Mouse (Mus musculus) lung, postnatal 14 days (tissue): ENCODE data around the gene Lrif1.
"Not testable (repeated sequence)": the region's sequence is repeated elsewhere in the genome, so short reads cannot be mapped to it uniquely, and the experiment has no call there.

Experiments used
- DNase-seq: peaks from one replicate; pipeline ENCODE4 v3.0.0; 2021

The Lrif1 gene

DNA sequence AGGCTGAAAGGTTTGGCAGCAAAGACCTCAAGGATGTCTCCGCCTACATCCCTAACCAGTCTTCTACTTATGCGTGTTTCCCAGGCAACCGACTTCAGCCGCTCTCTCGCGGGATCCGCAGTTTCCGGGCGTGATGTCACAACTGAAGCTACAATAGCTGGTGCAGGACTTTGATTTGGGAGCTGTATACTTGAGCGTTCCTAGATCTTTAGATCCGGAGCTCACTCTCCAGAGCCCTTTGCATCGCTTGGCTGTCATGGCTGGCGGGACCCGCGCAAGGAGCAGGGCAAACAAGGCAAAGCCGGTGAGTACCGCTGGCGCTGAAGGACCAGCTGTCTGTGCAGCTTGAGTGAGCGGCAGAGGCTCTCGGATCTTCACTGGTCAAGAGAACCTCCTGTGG lies at the start of gene Lrif1:
Gene Lrif1, plus strand, starts transcription at position 158 of the 400 bp plus-strand sequence.
- peak; percentile 47 for DNase-seq

DNA sequence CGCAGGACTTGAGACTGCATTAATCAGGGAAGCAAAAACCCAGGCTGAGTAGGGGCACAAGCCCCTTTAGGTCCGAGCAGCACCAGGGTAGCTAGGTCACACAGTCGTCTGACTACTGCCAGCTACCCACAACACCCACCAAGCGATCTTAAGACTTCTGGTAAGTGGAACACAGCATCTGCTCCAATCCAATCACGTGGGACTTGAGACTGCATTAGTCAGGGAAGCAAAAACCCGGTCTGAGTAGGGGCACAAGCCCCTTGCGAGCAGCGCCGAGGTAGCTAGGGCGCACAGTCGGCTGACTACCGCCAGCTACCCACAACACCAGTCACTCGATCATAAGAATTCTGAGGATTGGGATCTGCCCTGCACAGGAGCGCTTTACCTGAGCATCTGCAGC lies 12.0 kb upstream of the Lrif1 start:
- not testable (repeated sequence) for DNase-seq

DNA sequence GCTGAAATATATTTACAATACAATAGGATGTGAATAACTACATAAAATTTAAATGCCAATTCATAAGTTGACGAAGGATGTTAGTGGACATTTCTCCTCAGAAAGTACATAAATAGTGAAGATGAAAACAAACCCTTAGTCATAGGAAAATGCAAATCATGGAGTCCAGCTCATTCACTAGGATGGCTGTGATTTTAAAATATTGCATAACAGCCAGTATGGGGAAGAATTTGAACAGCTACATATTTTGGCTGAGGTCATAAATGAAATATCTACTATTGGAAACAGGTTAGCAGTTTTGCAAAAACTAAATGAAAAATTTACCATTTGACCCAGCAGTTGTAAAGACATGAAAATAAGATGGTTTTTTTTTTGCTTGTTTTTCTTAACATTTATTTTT lies 594 bp downstream of the Lrif1 start:
- no peak for DNase-seq

DNA sequence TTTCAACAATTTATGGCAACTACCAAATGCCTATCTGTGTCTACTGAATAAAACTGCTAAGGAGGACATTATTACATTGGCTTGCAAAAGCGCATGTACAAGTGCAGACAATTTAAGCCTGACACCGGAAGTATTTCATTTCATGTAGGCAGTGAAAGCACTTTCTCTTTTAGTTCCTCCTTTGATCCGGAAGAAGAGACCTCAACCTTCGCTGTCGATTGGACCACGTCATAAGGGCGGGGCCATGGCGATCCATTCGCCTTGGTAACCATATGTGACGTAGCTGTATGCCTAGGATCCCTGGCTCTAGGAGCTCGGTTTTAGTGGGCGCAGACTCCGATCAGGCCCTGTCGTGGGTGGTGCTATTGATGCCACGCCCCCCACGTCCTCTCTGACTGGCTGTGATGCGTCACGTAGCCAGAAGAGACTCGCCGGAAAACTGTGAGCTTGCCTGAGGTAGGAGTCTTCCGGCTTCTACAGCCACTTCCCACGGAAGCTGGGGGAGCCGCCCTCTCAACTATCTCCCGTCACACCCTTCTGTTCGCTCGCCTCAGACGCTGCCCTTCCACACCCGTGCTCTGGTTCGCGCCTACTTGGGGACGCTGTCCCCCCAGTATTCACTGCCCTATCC lies 36.7 kb downstream of the Lrif1 start:
- DNase-seq: peak; percentile 95

DNA sequence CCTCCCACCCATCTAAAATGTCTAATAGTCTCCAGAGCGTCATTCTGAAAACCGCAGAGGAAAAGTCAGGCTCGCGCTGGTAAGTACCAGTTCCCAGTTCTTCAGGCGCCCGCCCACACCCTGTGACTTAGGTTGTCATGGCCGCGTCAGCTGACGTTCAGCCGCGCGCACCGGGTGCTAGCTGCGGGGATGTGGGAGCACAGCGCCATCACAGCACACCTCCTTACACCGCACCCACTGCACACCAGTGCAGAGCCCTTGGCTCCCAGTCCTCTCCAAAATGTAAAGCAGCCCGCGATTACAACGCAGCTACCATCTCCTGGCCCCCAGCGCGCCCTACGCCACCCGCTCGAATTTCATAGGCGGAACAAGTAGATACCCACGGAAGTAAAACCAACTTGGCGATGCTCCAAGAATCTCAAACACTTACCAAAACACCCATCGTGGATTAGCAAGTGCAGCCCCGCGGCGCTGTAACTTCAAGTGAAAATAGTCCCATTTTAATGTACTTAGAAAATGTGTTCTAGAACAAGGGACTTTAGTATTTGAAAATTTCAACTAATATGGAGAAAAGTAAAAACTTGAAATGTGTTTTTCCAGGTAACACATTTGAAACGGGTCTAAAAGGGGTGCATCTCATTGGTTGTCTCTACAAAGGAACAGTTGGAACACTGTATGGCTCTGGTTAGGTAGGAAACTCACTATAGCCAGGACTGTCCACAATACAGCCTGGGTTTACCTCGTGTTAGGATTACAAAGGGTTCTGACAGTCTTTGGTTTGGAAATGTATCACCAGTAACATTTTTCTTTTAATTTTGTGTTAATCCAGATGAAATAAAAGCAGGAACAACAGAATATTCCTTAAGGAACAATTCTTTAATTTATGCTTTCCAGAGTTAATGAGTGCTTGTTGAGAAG lies 37.5 kb downstream of the Lrif1 start:
- peak; percentile 82 for DNase-seq

DNA sequence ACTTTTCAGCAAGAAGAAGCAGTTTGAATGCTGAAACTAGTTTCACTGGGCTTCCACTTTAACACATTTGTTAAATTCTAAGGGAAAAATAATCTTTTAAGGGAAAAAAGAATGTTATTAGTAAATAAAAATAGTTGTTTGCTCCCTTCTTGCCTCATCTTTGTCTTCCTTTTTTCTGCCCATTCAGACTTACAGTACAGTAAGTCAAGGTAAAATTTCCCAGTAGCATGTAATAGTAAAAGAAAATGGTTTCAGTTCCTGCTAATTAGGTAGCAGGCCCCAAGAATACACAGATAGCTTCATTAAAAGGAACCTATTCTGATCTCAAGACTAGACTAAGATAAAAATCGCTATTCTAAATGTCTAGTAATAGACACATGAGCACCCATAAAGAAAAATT lies 71.1 kb downstream of the Lrif1 start:
- no peak for DNase-seq

DNA sequence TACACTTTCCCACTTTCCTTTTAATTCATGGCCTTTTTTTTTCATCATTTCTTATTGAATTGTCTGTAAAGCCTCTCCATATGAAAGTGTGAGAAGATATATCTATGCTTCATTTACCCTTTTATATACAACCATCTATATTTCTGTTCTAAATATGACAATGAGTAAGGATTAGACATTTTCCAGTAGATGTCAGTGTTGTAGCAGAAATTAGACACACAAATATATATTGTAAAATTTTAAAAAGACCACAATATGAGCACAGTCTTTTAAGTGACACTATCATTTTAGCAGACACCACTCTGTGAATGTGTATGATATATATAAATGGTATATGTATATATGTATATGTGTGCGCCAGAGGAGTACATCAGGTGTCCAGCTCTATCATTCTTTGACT lies 87.0 kb downstream of the Lrif1 start:
- no peak for DNase-seq

DNA sequence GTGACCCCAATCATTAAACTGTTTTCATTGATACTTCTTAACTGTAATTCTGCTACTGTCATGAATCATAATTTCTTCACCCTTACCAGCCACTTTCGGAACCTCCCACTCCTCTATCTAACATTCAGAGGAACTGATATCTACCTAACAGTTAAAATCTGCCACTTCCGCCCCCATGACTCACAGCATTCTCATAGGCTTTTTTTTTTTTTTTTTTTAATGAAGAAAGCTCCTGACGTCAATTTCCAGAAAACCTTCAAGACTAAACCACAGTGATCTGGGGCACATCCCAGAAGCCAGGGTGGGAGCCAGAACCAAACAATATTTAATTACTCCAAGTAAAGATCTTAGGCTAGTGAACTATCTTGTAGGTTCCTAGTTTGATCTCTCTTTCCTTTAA lies 100.3 kb downstream of the Lrif1 start:
- no peak for DNase-seq
